Mouse (Mus musculus): ENCODE results near the gene Olfr1454.

Gene Olfr1454

GRCm38 (mm10) chr19:13060310-13060709 is at the start of gene Olfr1454:
Gene Olfr1454 (plus strand): TSS chr19:13060610.
- DNase-seq (ENCODE audit: low read depth, low spot score), result no peak

- DNase-seq (ENCODE audit: low read depth, low spot score), result no peak
Observed at GRCm38 (mm10) chr19:13028227-13028626, 32.2 kb upstream of the Olfr1454 start, which contains the start of gene Olfr1453. Gene Olfr1453 (minus strand): TSS chr19:13028327.

GRCm38 (mm10) chr19:13093908-13094307 is 33.5 kb downstream of the Olfr1454 start:
- no peak for DNase-seq (ENCODE audit: low read depth, low spot score)

GRCm38 (mm10) chr19:13097791-13098190 is 37.4 kb downstream of the Olfr1454 start, which contains the start of gene Olfr1457:
Gene Olfr1457 (minus strand): TSS chr19:13097891.
- DNase-seq (ENCODE audit: low read depth, low spot score), result no peak

GRCm38 (mm10) chr19:13106675-13107074 is 46.3 kb downstream of the Olfr1454 start, which contains the start of gene Olfr1458:
Gene Olfr1458 (minus strand): TSS chr19:13106775.
- DNase-seq (ENCODE audit: low read depth, low spot score), result no peak

All from brain, embryonic 18.5 days (tissue).